Mouse (Mus musculus) 416B (cell line): ENCODE results near the gene Slc29a1.
"Not testable (repeated sequence)": the region's sequence is repeated elsewhere in the genome, so short reads cannot be mapped to it uniquely, and the experiment has no call there.

ENCODE experiments used
- DNase-seq: peaks from one replicate; pipeline ENCODE4 v3.0.0; 2011; ENCODE audit warnings: low read depth

Slc29a1 gene

DNA sequence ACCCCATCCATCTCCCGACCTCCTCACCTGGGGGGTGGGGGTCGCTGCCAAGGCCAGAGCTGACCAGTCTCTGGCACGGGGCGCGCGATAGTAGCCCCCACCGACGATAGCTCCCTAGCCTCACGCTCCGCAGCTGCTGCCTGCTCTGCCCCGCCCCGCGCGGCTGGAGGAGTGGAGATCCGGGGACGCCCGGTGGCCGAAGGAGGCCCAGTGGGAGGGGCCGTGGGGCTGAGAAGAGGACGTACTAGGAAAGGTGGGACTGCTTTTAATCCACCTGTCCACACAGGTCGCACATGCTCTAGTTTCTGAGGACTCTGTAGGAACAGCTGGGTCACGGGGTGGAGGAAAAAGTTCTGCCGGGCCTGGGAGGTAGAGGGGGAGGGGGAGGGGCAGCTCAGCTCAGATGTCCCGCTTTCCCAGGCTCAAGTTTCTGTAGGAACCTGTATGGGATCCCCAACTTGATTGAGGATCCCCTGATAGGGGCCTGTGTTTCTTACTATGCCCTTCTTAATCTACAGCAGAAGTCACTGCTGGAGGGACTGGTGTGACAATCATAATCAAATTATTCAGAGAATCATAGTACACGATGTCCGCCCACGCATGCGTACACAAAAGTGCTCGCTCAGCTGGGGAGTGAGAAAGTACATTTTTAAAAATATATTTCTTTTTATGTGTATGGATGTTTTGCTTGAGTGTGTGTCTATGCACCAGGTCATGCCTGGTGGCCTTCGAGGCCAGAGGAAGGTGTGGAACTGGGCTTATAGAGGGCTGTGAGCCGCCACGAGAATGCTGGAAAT lies at the start of gene Slc29a1:
Slc29a1 (minus strand) TSS at position 161 of the 797 bp plus-strand sequence.
- DNase-seq, result no peak

DNA sequence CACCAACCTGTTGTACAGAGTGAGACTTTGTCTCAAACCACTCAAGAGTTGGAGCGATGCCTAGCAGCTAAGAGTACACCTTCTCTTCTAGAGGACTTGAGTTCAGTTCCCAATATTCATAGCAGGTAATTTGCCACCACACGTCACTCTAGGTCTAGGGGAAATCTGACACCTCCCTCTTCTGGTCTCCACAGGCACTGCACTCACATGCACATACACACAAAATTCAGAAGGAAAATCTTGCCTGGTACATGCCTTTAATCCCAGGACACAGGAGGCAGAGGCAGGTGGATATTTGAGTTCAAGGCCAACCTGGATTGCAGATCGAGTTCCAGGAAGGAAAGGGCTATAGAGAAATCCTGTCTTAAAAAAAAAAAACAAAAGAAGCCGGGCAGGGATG lies 44.8 kb upstream of the Slc29a1 start:
- no peak for DNase-seq

DNA sequence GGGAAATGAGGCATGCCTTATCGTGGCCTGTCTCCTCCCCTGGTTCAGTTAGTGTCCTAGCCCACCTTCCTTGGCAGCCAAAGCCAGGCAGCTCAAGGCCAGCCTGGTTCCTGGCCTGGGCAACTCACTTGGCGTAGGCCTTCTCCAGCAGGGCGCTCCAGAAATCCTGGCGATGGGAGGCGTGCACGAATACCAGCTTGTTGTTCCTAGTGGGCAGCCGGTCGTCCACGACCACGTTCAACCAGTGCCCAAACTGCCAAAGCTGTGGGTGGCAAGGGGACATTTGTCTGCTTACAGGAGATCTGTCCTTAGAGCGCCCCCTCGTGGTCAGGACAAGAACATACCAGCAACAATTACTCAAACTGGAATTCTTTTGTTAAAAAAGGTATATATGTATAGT lies 43.3 kb upstream of the Slc29a1 start:
- DNase-seq, result peak; percentile 73

DNA sequence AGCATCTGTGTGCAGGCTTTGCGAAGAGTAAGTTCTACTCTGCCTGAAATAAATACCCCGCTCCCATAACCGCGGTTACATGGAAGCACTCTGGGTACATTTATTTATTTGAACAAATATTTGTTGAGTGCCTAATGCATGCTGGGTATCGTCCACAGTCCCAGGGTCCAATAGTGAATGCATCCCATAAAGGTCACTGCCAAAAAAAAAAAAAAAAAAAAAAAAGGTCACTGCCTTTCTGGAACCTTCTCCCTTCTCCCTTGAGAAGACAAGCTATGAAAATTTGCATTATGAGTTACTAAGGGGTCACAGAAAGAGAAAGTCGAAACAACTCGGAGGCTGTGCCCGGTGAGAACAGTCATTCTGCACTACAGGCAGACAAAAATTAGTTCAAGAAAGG lies 42.6 kb upstream of the Slc29a1 start:
- DNase-seq, result no peak

DNA sequence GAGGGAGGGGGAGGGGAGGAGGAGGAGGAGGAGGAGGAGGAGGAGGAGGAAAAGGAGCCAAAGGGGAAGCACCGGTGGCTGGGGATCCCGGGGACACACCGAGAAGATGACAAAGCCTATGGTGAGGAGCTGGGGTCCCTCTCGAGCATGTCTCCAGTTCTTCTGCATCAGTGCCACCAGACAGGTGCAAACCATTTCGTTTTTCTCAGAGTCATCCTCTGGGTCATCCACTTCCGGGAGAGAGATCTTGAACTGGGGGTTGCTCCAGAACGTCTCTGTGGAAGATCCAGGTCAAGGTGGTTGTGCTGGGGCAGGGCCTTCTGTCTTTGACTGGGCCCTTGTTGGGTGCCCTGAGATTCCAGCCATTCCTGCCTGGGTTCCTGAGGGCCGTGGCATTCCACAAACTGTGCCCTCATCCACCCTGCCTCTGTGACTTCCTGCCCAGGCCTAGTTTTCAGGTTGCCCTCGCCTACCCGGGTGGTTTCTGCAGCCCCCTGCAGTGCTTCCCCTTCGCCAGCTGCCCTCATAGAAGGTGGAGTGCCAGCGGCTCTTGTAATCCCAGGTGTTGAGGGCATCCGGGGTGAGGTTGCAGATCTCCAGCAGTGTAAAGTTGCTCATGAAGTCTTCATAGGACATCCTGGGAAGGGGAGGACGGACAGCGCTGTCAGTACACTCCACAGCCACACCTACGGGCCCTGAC lies 39.3 kb upstream of the Slc29a1 start:
- no peak for DNase-seq

DNA sequence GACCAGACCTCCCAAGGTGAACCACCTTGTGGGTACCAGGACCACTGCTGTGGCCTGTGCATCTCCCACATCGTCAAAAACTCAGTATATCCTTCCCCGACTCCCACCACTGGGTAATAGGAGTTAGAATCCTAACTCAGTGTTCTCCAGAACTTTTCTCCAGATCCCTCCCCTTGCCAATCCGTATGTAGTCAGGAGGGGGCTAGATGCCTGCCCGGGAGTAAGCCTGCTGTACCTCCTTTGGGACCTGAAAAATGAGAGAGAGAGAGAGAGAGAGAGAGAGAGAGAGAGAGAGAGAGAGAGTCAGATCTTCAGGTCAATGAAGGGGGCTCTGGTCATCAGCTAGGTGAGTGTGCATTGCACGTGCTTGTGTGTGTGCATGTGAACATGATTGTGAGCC lies 34.6 kb upstream of the Slc29a1 start:
- no peak for DNase-seq

DNA sequence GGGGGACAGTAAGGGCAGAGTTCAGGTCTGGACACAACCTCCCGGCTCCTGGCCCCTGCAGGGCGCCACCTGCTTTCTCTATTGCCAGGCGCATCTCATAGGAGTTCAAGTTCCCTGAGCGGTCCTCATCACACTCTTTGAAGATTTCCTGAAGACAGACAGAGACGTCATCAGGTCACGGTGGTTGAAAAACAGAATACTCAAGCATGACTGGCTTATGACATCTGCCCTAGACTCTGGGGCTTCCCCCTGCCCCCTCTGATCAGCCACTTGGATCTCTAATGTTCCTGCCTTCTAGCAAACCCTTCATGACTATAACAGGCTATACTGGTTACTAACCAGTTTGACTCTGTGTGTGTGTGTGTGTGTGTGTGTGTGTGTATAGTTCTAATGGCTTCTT lies 32.5 kb upstream of the Slc29a1 start:
- DNase-seq, result no peak

DNA sequence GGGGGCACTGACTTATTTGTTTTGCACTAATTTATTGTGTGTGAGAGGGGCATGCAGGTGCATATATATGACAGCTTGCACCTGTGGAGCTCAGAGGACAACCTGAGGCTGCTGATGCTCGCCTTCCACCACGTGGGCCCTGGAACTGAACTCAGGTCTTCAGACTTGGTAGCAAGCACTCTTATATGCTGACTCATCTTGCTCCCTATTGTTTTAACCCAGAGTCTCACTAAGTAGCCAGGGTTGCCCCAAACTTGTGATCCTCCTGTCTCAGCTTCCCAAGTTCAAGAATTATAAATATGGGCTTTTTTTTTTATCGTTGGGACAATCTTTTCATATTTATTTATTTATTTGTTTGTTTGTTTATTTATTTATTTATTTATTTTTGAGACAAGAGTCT lies 31.6 kb upstream of the Slc29a1 start:
- no peak for DNase-seq

DNA sequence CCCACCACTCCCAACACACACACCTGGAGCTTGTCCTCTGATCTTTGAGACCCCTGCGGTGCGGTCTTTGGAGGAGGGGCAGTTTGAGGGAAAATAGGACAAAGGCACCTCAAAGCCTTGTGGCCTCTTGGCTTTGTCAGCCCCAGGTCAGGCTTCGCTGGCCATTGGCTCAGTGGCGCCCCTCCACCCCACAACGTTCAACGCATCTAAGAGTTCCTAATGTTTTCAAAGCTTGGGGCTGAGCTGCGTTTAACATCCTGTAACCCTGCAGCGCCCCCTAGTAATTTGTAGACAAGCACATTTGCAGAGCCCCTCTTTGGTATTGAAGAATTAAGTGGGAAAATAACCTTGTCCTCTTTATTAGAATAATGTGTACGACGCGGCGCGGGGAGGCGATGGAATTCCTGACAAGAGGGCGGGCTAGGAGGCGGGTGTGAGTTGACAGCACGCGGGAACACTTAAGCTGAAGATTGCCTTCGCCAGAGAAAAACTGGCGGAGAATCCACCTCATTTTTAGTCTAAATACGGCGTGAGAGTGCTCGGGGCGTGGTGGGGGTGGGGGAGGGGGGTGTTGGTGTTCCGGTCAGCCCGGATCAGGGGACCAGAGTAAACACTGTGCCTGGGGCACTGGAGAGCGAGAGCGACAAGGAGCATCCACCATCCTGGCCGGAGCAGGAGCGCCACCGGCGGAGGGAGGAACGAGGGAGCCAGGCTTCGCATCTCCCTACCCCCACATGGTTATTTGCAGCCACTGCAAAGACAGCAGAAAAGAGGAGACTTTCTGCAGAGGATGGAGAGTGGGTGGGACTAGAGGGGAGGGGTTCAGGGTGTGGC lies 30.7 kb upstream of the Slc29a1 start:
- peak; percentile 38 for DNase-seq

DNA sequence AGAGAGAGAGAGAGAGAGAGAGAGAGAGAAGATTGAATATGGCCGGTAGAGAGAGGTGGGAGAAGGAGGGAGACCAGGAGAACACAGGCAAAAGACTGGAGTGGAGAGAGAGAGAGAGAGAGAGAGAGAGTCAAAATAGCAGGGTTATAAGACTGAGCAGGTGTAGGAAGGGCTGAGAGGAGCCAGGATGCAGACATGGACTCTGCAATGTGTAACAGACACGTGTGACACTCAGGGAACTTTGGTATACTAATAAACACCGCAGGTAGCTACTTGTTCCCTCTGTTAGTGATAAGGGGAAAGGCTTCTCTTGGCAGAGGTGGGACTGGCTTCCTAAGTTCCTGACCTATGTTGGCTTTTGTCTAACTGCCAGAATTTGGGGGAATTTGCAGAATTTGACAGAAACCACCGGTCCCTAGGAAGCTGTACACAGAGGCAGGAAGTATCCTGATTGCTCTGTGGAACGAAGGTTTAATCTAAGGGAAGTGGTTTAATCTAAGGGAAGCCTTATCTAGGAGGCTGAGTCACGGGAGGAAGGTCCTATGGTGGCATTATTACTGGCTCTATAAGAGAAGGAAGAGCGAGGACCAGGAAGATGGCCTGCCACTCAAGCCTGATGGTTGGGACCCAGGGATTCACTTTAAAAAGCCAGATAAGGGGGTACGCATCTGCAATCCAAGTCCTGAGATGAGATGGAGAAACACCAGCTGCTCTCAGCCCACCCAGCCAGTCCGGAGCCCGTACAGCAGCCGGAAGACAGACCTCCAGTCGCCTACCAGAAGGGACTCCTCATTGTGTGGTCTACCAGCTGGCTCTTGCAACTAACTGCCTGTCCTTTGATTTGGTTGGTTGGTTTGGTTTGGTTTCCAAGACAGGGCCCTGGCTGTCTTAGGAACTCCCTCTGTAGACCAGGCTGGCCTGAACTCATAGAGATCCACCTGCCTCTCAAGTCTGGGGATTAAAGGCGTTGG lies 29.8 kb upstream of the Slc29a1 start:
- DNase-seq, result peak; percentile 67

DNA sequence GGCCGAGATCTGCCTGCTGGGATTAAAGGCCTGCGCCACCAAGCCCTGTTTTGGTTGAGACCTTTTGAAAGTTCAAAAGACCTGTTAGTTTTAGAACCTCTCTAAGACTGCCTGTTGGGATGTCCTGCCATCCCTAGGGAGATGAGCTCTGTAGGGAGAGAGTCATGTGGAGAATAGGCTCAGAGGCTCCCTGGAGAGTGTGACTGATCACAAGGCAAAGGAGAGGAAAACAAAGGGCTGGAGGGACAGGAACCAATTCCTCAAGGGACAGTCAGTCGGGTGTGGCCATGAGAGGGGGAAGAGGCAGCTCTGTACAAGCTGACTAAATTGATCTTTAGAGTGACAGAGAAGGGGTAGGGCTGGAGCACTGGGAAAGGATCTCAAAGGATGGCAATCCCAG lies 28.8 kb upstream of the Slc29a1 start:
- DNase-seq, result no peak

DNA sequence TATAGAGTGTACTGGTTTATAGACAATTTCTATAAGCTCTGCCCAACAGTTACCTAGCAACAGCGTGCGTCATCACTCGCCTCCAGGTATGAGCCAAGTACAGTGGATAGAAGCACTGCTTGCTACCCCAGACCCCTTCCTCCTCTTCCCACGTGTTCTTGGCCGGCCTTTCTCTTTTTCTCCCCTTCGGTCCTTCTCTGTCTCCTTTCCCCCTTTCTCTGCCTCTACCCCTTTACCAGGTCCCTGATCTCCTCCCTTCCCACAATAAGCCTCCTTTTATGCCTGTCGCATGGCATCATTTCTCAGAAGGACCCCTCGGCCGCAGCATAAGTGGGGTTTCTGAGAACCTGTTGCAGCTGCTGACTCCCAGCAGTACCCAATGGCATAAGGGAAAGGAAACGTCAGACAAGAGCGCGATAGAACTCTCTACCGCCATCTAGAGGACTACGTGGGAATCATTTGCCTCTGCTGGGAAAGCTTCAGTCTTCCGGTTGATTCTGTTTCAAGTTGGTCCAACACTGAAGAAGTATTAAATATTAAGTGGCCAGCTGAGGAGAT lies 27.2 kb upstream of the Slc29a1 start:
- DNase-seq, result peak; percentile 86

DNA sequence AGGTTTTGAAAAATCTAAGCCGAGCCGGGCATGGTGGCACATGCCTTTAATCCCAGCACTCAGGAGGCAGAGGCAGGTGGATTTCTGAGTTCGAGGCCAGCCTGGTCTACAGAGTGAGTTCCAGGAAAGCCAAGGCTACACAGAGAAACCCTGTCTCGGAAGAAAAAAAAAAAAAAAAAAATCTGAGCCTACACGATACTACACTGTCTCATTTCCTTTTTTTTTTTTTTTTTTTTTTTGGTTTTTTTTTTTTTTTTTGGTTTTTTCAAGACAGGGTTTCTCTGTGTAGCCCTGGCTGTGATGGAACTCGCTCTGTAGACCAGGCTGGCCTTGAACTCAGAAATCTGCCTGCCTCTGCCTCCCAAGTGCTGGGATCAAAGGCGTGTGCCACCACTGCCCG lies 24.0 kb upstream of the Slc29a1 start:
- not testable (repeated sequence) for DNase-seq

DNA sequence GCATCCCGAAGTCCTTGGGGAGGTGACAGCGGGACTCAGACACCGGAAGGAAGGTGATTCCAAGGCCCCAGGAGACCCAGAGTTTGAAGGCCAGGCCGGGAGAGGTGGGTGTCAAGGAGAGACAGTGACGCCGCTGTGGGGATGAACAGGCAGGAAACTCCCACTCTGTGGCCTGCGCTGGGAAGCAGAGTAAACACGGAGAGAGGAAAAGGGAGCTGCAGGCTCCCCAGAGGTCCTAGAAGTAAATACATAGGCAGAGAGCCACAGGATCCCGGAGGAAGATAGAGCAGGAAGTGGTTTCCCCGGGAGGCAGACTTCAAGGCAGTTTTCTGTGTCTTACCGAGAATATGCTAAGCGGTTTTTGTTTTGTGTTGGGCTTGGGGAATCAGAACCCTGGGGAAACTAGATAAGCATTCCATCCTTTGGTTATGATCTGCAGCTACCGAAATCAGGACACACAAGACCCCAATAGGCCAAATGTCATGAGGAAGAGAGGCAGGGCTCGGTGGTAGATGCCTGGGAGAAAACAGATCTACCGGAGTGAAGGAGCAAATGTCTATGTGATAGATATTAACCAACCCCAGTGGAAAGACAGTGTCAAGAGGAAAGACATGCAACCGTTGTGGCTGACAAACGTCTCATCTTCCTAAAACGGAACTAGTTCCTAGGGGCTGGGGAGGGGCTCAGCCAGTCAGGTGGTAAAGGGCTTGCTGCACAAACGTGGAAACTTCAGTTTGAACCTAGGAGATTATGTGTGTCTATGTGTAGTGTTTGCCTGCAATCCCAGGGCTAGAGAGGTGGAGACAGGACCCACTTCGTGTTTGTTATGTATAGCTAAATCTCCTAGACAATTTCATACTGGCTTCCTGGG lies 20.2 kb upstream of the Slc29a1 start:
- peak; percentile 65 for DNase-seq

DNA sequence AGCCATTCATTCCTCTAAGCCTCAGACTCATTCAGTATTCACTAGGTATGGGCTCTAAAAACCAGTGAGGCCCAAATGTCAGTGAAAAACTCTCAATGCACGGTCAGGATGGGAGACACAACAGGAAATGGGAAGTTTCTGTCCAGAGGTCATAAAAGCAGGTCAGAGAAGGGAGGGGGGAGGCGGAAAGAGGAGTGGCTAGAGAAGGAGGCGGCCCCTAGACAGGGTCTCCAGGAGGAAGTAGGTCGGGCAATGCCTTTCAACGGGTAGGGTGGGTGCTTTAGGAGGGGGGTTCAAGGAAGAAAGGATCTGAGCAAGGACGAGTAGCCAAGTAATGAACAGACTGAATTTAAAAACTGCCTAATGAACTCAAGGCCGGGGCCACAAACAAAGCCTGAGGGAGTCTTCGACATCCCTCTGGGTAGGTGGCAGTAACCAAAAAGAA lies 19.6 kb upstream of the Slc29a1 start:
- no peak for DNase-seq

DNA sequence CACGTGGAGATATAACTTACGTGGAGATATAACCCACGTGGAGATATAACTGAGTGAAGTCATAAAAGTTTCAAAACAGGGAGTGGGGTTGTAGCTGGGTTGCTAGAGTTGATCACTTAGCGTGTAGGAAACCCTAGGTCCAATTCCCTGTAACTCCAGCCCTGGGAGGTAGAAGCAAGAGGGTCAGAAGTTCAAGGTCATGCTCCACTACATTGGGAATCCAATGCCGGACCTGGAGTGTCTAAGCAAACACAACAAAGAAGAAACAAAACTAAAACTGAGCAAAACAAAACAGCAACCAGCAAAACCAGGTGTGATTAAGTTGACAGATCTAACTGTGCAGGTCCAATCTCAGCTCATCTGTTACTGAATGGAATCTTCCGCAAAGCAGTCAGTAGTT lies 18.2 kb upstream of the Slc29a1 start:
- DNase-seq, result no peak

DNA sequence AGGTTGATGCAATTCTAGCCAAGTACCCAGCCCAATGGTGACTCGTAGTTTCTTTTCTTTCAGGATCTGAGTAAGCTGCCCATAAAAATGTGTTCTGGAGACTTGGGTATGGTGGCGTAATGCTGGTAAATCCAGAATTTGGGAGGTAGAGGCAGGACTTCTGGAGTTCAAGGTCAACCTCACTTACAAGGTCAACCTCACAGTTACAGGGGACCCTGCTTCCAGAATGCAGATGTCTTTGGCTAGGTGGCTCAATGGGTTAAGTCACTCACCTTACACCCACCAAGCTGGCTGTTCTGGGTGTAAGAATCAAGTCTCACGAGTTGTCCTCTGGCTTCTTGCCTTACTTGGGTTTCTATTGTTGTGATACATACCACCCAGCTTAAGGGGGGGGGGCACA lies 17.3 kb upstream of the Slc29a1 start:
- DNase-seq, result no peak

DNA sequence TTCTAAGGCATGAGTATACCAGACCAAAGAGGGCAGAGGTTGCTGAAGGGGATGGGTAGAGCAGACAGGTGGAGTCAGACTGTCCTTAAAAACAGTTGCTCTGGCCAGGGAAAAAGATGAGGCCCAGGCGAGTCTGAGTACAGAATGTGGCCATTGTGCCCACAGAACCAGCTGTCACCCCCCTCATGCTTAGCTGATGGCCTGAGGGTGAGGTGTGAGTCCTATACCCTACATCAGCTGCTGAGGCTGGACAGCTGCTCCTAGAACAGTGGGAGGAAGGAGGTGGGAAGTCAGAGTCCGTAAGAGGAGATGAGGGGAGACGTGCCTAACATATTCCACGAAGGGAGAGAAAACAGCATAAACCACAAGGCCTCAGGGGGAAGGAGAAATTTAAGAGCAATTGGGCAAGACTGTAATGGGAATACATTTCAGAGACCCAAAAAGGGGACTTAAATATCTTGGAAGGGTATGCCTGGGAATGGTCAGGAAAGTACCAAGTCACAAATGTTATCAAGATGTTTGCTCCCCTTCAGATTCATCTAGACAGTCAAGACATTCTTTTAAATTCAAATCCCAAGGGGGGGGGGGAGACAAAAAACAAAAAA lies 16.7 kb upstream of the Slc29a1 start:
- no peak for DNase-seq

DNA sequence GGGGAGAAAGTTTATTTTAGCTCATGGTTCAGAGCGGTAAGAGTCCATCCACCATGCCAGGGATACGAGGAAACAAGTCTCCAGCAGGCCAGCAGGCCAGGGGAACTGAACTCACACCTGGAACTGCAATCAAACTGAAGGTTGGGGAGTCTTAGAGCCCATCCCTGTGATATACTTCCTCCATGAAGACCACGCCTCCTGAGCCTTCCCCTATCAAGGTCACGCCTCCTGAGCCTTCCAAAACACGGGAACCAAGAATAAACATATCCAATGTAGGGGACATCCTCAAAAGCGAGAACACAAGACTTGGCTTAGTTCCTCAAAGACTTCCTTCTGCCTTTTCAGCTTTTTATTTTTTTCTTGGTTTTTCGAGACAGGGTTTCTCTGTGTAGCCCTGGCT lies 13.5 kb upstream of the Slc29a1 start:
- DNase-seq, result no peak

DNA sequence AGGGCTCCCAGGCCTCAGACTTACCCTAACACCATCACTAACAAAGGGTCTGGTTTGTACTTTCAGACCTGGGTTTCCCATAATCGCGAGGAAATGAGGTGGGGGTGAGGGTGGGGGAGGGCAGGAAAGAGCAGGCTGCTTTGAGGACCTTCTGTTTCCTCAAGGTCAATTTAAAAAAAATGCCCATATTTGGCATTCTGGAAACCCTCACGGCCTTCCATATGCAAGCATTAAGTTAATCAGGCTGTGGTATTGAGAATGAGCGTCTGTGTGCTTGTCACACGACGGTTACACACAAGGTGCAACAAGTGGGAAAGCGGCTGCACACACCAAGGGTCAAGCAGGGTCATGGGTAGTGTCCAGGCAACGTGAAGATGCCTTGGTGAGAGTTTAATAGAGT lies 12.6 kb upstream of the Slc29a1 start:
- DNase-seq, result no peak
